Mouse (Mus musculus) ovary, postnatal 14 days (tissue): Measurements from ENCODE around the gene Cldn2.
"Not testable (repeated sequence)": the region's sequence is repeated elsewhere in the genome, so short reads cannot be mapped to it uniquely, and the experiment has no call there.

Source experiments
- DNase-seq: peaks from one replicate; pipeline ENCODE4 v3.0.0; 2022; ENCODE audit warnings: low spot score

Gene Cldn2

GRCm38 (mm10) chrX:139800406-139800878 lies at the start of gene Cldn2:
Cldn2 (plus strand) TSS chrX:139800828.
- no peak for DNase-seq

- peak; percentile 29 for DNase-seq
Observed at GRCm38 (mm10) chrX:139751855-139752254, 48.8 kb upstream of the Cldn2 start.

GRCm38 (mm10) chrX:139758634-139759033 lies 42.0 kb upstream of the Cldn2 start:
- DNase-seq = not testable (repeated sequence)

GRCm38 (mm10) chrX:139762546-139762945 lies 38.1 kb upstream of the Cldn2 start:
- DNase-seq = no peak

- DNase-seq = no peak
Observed at GRCm38 (mm10) chrX:139769975-139770637, 30.5 kb upstream of the Cldn2 start.

- no peak for DNase-seq
Observed at GRCm38 (mm10) chrX:139774309-139775083, 26.1 kb upstream of the Cldn2 start.

GRCm38 (mm10) chrX:139775084-139775612 lies 25.5 kb upstream of the Cldn2 start:
- no peak for DNase-seq

- no peak for DNase-seq
Observed at GRCm38 (mm10) chrX:139777357-139777756, 23.3 kb upstream of the Cldn2 start.

- DNase-seq = no peak
Observed at GRCm38 (mm10) chrX:139778886-139779285, 21.7 kb upstream of the Cldn2 start.

GRCm38 (mm10) chrX:139779401-139779800 lies 21.2 kb upstream of the Cldn2 start:
- DNase-seq = no peak

GRCm38 (mm10) chrX:139780988-139781387 lies 19.6 kb upstream of the Cldn2 start:
- no peak for DNase-seq

- no peak for DNase-seq
Observed at GRCm38 (mm10) chrX:139781563-139781962, 19.1 kb upstream of the Cldn2 start.

GRCm38 (mm10) chrX:139782278-139783044 lies 18.2 kb upstream of the Cldn2 start, which contains the start of gene Ripply1:
Ripply1 (minus strand) TSS chrX:139782353.
- DNase-seq = no peak

GRCm38 (mm10) chrX:139783045-139783422 lies 17.6 kb upstream of the Cldn2 start:
- DNase-seq = no peak

GRCm38 (mm10) chrX:139785764-139786163 lies 14.9 kb upstream of the Cldn2 start:
- DNase-seq = no peak

GRCm38 (mm10) chrX:139794072-139794845 lies 6.4 kb upstream of the Cldn2 start:
- DNase-seq = no peak

GRCm38 (mm10) chrX:139796037-139796436 lies 4.6 kb upstream of the Cldn2 start:
- no peak for DNase-seq

- DNase-seq = no peak
Observed at GRCm38 (mm10) chrX:139797875-139798274, 2.8 kb upstream of the Cldn2 start.

GRCm38 (mm10) chrX:139799953-139800352 lies 675 bp upstream of the Cldn2 start:
- no peak for DNase-seq

GRCm38 (mm10) chrX:139803028-139803427 lies 2.4 kb downstream of the Cldn2 start:
- DNase-seq = no peak

- no peak for DNase-seq
Observed at GRCm38 (mm10) chrX:139805918-139806317, 5.3 kb downstream of the Cldn2 start.
